Mouse (Mus musculus) cortical plate, adult 2 months (tissue): ENCODE measurements around the gene Zfp318.

Experiments
- CTCF ChIP-seq: fragments of 200-500 bp; IDR thresholded peaks from 2 replicates; pipeline ENCODE4 v1.5.1; 2011; ENCODE audit warnings: mild to moderate bottlenecking, control low read depth, low read length; ENCODE audit not compliant: insufficient read depth; ENCODE audit errors: extremely low read depth
- POLR2A ChIP-seq: fragments of 200-500 bp; IDR thresholded peaks from 2 replicates; pipeline ENCODE4 v1.6.1; 2011; ENCODE audit warnings: mild to moderate bottlenecking, low read length, control low read depth; ENCODE audit not compliant: insufficient read depth; ENCODE audit errors: extremely low read depth

- no peak for TF ChIP-seq POLR2A
- TF ChIP-seq CTCF = no peak
Measured at GRCm38 (mm10) chr17:46336475-46336874, 47.1 kb upstream of the Zfp318 start.
